Mouse (Mus musculus): ENCODE results near the gene Pcif1. TPM values are rescaled to one million over a fixed set of nuclear protein-coding genes. Genes with fewer than 3 reads are reported as not detected.
A peak's percentile ranks its signal among the peaks of the same experiment; 100 is the strongest.
"Not testable (repeated sequence)": the region's sequence is repeated elsewhere in the genome, so short reads cannot be mapped to it uniquely, and the experiment has no call there.

Gene Pcif1
- polyA plus RNA-seq, 1 experiment from 2014 or later: 76.5 TPM

DNA sequence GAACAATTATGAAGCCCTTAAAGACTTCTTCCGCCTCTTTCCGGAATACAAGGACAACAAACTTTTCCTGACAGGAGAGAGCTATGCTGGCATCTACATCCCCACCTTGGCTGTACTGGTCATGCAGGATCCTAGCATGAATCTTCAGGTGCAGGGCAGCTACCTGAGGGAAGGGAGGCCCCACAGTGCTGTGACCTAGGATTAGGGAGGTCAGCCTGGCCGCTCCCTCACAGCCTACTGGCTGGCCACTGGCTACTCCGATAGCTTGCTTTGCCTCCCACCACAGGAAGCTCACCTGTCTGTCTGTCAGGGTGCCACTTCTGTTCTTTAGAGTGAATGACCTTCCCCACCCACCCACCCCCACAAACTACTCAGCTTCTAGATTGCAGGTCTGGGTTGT, 43.9 kb upstream of the Pcif1 start:
- H3K4me3 ChIP-seq (replicated peaks; ENCODE audit: low read depth, low read length): no peak overlapping the region
- DNase-seq (ENCODE audit: low spot score) (no peak), ATAC-seq (replicated peaks; ENCODE audit: low FRiP score, low read depth) (no peak)
- no peak overlapping the region for H3K9ac ChIP-seq (ENCODE audit: low read depth, low read length)
- TF ChIP-seq CTCF (IDR thresholded peaks at IDR 0.05; ENCODE audit: low read depth): no peak
- H3K4me1 ChIP-seq (replicated peaks; ENCODE audit: insufficient read depth, low read length): peaks cover 13% of the 10 kb centered on the region; the same call in 1 of the 2 replicates
- H3K27me3 ChIP-seq (ENCODE audit: insufficient read depth, low read length): no peaks in the 10 kb centered on the region
- H3K4me2 ChIP-seq (ENCODE audit: low read length): peak overlapping the region; percentile 99; the same call in 1 of the 2 replicates
- WGBS: 94% methylated on average over 4 of the region's 4 CpGs
- H3K27ac ChIP-seq: no peak overlapping the region
- H3K9me3 ChIP-seq (replicated peaks; ENCODE audit: low read length): no peaks in the 10 kb centered on the region
- H3K36me3 ChIP-seq (ENCODE audit: insufficient read depth, low read length): peaks cover 38% of the 10 kb centered on the region

DNA sequence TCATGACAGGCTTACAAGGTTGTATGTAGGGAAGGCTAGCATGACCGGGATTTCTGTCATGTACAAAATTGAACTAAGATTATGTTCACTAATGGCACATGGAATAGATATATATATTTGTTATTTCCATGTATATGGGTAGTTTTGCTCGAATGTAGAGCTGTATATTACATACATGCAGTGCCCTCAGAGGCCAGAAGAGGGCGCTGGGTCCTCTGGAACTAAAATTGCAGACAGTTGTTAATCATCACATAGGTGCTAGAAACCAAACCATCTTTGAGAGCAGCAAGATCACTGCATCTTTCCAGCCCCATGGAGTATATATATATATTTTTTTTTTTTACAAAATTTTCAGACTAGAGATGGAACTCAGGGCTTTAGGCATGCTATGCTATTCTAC, 33.3 kb upstream of the Pcif1 start:
- Histone ChIP-seq H3K27ac (no peak overlapping the region), H3K9me3 (replicated peaks; ENCODE audit: low read length) (no peaks in the 10 kb centered on the region), H3K4me1 (replicated peaks; ENCODE audit: insufficient read depth, low read length) (no peaks in the 10 kb centered on the region), H3K9ac (ENCODE audit: low read depth, low read length) (no peak overlapping the region), H3K27me3 (ENCODE audit: insufficient read depth, low read length) (no peaks in the 10 kb centered on the region), H3K36me3 (ENCODE audit: insufficient read depth, low read length) (no peaks in the 10 kb centered on the region), H3K4me3 (replicated peaks; ENCODE audit: low read depth, low read length) (no peak overlapping the region), H3K4me2 (ENCODE audit: low read length) (no peak overlapping the region)
- WGBS: 54% methylated on average over 3 of the region's 3 CpGs
- DNase-seq (ENCODE audit: low spot score) (no peak), ATAC-seq (replicated peaks; ENCODE audit: low FRiP score, low read depth) (no peak)
- peak; percentile 59 for TF ChIP-seq CTCF (IDR thresholded peaks at IDR 0.05; ENCODE audit: low read depth)

DNA sequence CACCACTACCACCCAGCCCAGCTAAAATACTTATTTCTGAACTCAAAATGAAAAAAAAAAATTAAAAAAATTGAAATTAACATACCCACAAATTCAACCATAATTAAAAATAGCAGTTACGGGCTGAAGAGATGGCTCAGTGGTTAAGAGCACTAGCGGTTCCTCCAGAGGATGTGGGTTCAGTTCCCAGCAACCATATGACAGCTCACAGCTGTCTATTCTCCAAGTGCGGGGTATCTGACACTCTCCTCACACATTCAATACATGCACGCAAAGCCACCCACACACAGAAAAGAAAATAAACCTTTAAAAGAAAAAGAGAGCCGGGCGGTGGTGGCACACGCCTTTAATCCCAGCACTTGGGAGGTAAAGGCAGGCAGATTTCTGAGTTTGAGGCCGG, 29.0 kb upstream of the Pcif1 start:
- 41% methylated on average over 8 of the region's 8 CpGs for WGBS
- no peak overlapping the region for H3K4me2 ChIP-seq (ENCODE audit: low read length)
- no peak for ATAC-seq (replicated peaks; ENCODE audit: low FRiP score, low read depth)
- no peaks in the 10 kb centered on the region for H3K36me3 ChIP-seq (ENCODE audit: insufficient read depth, low read length)
- H3K27me3 ChIP-seq (ENCODE audit: insufficient read depth, low read length): no peaks in the 10 kb centered on the region; the same call in 1 of the 2 replicates
- no peak overlapping the region for H3K9ac ChIP-seq (ENCODE audit: low read depth, low read length)
- no peak overlapping the region for H3K4me3 ChIP-seq (replicated peaks; ENCODE audit: low read depth, low read length)
- H3K27ac ChIP-seq: no peak overlapping the region
- DNase-seq (ENCODE audit: low spot score): no peak
- H3K4me1 ChIP-seq (replicated peaks; ENCODE audit: insufficient read depth, low read length): no peaks in the 10 kb centered on the region
- no peak for TF ChIP-seq CTCF (IDR thresholded peaks at IDR 0.05; ENCODE audit: low read depth)
- H3K9me3 ChIP-seq (replicated peaks; ENCODE audit: low read length): no peaks in the 10 kb centered on the region

DNA sequence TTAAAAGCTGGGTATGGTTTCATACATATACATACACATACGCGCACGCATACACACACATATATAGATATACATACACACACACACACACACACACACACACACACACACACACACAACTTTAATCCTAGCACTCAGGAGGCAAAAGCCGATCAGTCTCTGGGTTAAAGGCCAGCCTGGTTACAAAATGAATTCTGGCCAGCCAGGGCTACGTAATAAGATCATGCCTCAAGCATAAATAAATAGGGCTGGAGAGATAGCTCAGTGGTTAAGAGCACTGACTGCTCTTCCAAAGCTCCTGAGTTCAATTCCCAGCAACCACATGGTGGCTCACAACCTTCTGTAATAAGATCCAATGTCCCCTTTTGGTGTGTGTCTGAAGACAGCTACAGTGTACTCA, 23.5 kb upstream of the Pcif1 start:
- not testable (repeated sequence) for H3K27ac ChIP-seq; H3K36me3 ChIP-seq (ENCODE audit: insufficient read depth, low read length); H3K9ac ChIP-seq (ENCODE audit: low read depth, low read length); H3K9me3 ChIP-seq (replicated peaks; ENCODE audit: low read length); H3K4me2 ChIP-seq (ENCODE audit: low read length); H3K27me3 ChIP-seq (ENCODE audit: insufficient read depth, low read length); ATAC-seq (replicated peaks; ENCODE audit: low FRiP score, low read depth); DNase-seq (ENCODE audit: low spot score); H3K4me3 ChIP-seq (replicated peaks; ENCODE audit: low read depth, low read length)
- 81% methylated on average over 5 of the region's 5 CpGs for WGBS
- peaks cover 12% of the 10 kb centered on the region; the same call in 1 of the 2 replicates for H3K4me1 ChIP-seq (replicated peaks; ENCODE audit: insufficient read depth, low read length)

DNA sequence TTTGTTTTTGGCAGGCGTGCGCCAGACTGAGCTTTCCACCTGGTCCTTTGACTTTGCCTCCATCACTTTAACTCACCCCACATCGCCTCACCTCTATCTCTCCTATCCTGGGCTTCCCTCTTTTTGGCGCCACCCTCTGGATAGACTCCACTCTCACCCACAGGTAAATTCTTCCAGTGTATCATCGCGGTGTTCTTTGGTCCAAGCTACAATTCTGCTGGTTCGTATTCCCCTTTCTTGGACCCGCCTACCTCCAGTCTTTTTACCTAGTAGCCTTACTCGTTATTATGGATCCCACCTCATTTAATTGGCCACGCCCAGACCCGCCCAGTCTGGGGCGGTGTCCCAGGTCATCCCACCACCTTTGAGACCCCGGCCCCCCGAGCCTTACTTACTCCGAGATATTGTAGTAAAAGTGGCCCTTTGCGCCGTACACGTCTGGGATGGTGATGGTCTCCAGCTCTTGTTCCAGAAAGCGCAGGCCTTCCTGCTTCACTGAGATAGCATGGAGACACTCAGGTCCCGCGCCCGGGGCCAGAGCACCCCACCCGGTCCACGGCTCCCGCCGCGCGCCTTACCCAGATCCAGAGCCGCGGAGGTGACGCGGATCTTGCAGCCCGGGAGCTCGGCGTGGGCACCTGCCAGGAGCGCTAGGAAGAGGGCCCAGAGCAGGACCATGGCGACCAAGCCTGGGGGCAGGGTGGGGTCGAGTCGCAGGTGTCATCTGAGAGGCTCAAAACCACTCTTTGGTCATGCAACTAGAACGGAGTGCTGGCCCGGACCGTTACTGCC, 22.6 kb upstream of the Pcif1 start:
- Histone ChIP-seq H3K4me1 (replicated peaks; ENCODE audit: insufficient read depth, low read length) (peaks cover 12% of the 10 kb centered on the region; the same call in 1 of the 2 replicates), H3K9me3 (replicated peaks; ENCODE audit: low read length) (no peaks in the 10 kb centered on the region), H3K9ac (ENCODE audit: low read depth, low read length) (peak overlapping the region; percentile 62; the same call in 1 of the 2 replicates), H3K4me2 (ENCODE audit: low read length) (peak overlapping the region; percentile 95), H3K27ac (no peak overlapping the region), H3K36me3 (ENCODE audit: insufficient read depth, low read length) (no peaks in the 10 kb centered on the region), H3K4me3 (replicated peaks; ENCODE audit: low read depth, low read length) (peak overlapping the region; percentile 39), H3K27me3 (ENCODE audit: insufficient read depth, low read length) (no peaks in the 10 kb centered on the region; the same call in 1 of the 2 replicates)
- 2% methylated on average over 42 of the region's 42 CpGs for WGBS
- DNase-seq (ENCODE audit: low spot score) (no peak), ATAC-seq (replicated peaks; ENCODE audit: low FRiP score, low read depth) (peak; percentile 17; the same call in 1 of the 2 replicates)
- TF ChIP-seq CTCF (IDR thresholded peaks at IDR 0.05; ENCODE audit: low read depth): peak; percentile 33; the same call in 1 of the 2 replicates

DNA sequence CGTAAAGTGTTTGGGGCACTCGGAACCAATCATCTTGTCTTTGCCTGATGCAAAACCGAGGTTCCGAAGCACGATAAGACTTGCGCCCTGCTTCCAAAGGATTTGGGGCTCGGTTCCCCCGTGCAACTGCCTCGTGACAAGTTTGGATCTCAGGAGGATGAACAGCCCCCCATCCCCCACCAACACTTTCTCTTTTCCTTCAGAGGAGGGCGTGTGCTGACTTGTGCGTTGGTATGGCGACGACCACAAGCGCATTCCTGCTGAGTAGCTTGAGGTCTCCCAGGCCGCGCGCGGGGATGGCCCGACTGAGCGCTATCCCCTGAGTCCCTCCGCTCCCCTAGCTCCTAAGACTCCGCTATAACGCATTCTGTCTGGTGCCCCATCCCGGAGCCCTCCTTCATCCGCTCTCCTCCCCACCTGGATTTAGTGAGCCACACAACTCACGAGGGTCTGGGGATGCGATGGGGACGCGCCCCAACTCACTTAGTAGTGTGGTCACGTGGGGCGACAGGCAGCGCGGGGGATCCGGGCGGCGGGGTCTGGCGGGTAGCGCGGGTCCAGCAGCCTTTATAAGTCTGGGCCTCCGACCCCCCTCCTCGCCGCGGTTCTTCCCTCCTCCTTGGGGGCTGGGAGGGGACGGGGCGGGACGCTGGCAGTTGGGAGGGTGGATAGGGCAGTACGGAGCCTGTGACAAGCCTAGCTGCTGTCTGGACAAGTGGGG, 21.8 kb upstream of the Pcif1 start, which contains the start of gene Pltp:
Gene Pltp (minus strand): TSS at position 611 of the 721 bp plus-strand sequence.
- H3K9ac ChIP-seq (ENCODE audit: low read depth, low read length): peak within 1 kb of the TSS; percentile 62; the same call in 1 of the 2 replicates
- no peak for TF ChIP-seq CTCF (IDR thresholded peaks at IDR 0.05; ENCODE audit: low read depth)
- H3K4me3 ChIP-seq (replicated peaks; ENCODE audit: low read depth, low read length): peak within 1 kb of the TSS; percentile 39
- H3K27ac ChIP-seq: 0 out of 2 replicates have a peak within 1 kb of the TSS, but pooled peaks have one; percentile 47
- peaks cover 17% of the 10 kb centered on the region; the same call in 1 of the 2 replicates for H3K4me1 ChIP-seq (replicated peaks; ENCODE audit: insufficient read depth, low read length)
- peak; percentile 84 for DNase-seq (ENCODE audit: low spot score)
- no peaks in the 10 kb centered on the region; the same call in 1 of the 2 replicates for H3K27me3 ChIP-seq (ENCODE audit: insufficient read depth, low read length)
- H3K36me3 ChIP-seq (ENCODE audit: insufficient read depth, low read length): no peaks in the 10 kb centered on the region
- H3K4me2 ChIP-seq (ENCODE audit: low read length): peak within 1 kb of the TSS; percentile 95
- no peaks in the 10 kb centered on the region for H3K9me3 ChIP-seq (replicated peaks; ENCODE audit: low read length)
- ATAC-seq (replicated peaks; ENCODE audit: low FRiP score, low read depth): peak; percentile 40
- whole genome bisulfite sequencing: under 1% methylated on average over 47 of the region's 47 CpGs

Measured in kidney, postnatal 0 days (tissue).